14 mouse cellular contexts compared by ENCODE assay signal in the genomic region with DNA sequence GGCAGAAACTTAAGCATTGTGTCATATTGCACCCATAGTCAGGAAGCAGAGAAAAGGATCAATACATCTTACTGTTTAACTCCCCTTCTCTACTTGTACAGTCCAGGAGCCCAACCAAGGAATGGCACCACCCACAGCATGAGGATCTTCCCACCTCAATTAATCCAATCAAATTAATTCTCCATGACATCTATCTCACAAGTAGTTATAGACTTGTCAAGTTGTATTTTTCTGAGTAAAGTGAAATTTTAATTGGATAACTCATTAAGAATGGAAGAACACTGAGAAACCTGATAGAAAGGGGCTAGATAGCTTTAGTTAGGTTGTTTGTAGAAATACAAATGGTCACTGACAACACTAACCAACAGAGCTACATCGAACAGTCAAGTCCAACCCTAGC.
"Had no signal": no experiment of that assay in that cellular context is flagged by ENCODE, and none has a peak within 500 bp of the region (broad histone marks: within the 10 kb centered on the region; RNA-seq: fewer than 3 reads in every experiment).

No protein-coding gene starts in this region.

- DNase-seq: cerebellum, adult 9-11 months; cerebellum, postnatal 10 days; cerebellum, postnatal 14 days; cerebellum, postnatal 25 days; cerebellum, postnatal 36 days; embryo, embryonic 11 days; forebrain, postnatal 0 days; gastrocnemius, adult 2 months; gastrocnemius, postnatal 10 days; gastrocnemius, postnatal 14 days; gastrocnemius, postnatal 25 days; gastrocnemius, postnatal 36 days; heart, adult 18-20 months; heart, adult 2 months had no signal
